Mouse (Mus musculus) lung, postnatal 25 days (tissue): ENCODE data around the gene Bcl2a1c.
"Not testable (repeated sequence)": the region's sequence is repeated elsewhere in the genome, so short reads cannot be mapped to it uniquely, and the experiment has no call there.

ENCODE experiments used
- DNase-seq: peaks from one replicate; pipeline ENCODE4 v3.0.0; 2022; ENCODE audit warnings: low spot score

The Bcl2a1c gene

DNA sequence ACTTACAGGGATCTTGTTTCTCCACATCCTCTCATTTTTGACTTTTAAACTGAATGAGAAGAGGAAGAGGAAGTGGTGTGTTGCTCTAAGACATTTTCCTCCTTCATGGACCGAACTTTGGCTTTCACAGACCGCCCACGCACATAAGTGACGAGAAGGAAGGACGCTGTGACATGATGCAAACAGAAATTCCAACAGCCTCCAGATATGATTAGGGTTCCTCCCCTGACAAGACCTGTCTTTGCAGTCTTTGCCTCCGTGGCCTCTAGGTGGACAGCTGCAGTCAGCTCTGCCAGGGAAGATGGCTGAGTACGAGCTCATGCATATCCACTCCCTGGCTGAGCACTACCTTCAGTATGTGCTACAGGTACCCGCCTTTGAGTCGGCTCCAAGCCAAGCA lies at the start of gene Bcl2a1c:
Gene Bcl2a1c (plus strand): TSS at position 281 of the 400 bp plus-strand sequence.
- peak; percentile 4 for DNase-seq

DNA sequence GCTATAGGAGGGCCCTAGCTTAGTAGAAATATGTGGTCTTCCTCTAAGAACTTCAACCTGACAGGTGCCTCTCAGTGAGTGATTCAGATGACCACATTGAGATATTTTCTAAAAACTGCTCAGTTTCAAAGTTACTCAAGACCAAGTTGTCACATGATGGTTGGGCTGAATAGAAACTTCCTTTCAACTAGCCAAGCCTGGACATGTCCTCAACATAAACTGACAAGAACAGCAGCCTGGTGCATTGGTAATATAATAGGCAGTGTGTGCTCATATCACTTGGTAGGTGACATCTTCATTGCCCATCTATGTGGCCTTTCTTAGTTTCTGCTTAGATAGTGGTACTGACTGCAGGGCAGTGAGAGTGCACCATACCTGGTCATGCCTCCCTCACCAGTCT lies 24.0 kb upstream of the Bcl2a1c start:
- not testable (repeated sequence) for DNase-seq

DNA sequence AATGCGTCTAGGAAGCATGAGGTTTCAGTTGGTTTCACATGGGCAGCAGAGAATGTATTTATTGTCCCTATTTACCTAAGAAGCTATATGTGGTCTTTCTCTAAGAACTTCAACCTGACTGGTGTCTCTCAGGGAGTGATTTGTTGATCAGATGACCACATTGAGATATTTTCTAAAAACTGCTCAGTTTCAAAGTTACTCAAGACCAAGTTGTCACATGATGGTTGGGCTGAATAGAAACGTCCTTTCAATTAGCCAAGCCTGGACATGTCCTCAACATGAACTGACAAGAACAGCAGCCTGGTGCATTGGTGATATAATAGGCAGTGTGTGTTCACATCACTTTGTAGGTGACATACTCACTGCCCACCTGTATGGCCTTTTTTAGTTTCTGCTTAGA lies 18.2 kb upstream of the Bcl2a1c start:
- not testable (repeated sequence) for DNase-seq

- peak; percentile 35 for DNase-seq
These were observed 11.9 kb upstream of the Bcl2a1c start for GRCm38 (mm10) chr9:114318021-114318420.

DNA sequence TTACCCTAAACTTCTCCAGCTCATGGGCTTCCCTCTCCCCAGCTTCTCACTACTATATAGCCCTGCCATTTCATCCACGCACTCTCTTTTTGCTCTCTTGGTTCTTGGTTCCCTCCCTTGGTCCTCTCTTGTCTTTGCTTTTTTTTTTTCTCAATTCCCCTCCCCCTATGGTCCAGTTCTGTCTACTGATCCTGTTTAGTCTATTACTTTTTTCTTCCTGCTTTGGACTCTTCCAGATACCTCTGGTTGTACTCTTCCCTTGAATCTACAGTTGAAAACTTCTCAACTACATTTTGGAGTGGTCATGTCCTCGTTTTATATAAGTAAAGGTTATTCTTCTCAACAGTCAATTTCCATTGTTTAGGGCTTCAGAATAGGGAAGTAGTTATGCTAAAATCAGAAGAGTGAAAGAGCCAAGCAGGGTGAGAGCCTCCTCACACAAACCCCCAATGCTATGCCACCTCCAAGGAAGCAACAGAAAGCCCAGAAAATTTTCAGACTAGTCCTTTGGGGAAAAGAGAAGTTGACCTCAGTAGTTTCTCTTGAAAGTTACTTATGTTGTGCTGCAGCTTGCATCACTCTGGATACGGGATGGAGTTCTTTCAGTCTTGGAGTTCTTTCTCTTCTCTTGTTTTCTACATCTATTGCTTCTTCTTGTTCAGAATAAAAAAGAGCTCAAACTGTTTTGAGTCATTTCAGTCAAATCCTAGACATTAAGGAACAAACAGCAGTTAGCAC lies 3.8 kb upstream of the Bcl2a1c start:
- no peak for DNase-seq

GRCm38 (mm10) chr9:114328332-114328731 lies 1.6 kb upstream of the Bcl2a1c start:
- peak; percentile 59 for DNase-seq

DNA sequence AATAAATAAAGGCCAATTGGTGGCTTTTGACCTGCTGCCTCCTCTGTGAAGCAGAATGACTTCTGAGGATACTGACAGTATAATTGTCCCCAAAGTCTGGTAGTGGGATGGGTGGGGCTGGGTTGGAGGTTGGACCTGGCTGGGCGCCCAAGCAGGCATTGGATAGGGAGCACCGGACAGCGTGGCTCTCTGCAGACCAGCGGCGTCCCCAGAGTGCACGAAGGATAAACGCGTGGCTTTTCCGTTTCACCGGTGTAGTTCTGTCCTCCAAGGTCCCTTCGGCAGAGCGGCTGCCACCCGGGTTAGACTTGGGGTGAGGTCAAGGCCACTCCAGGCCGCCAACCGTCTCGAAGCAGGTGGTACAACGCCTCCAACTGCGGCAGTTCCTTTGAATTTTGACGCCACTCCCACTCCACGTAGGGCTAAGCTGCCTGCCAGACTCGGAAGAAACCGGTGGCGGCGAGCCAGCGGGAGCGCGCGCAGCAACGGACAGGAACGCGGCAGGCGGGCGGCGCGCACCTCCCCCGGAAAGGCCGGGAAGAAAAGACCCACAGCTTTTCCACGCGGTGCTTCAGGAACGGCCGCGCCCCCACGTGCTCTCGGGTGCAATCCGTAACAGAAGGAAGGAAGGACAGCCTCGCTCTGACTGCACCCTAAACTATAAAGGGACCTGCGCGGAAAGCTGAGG lies 38.0 kb downstream of the Bcl2a1c start:
- peak; percentile 82 for DNase-seq

- DNase-seq, result no peak
These were observed 38.5 kb downstream of the Bcl2a1c start for GRCm38 (mm10) chr9:114368471-114368858.

DNA sequence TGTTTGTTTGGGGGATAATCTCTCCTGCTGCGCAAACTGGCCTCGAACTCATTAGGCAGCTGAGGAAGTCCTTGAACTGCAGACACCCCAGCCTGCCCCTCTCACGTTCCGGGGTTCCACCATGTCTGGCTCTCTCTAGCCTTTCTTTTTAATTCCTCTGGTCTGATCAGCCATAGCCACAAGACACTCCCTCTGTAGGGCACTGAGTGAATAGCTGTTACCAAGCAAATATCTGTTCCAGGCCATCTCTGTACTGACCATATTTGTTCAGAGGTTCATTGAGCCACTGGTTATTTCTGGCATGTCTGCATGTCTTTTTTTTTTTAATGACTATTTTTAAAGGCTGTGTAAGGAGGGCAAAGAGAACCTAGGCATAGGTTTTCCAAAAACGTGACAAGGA lies 39.5 kb downstream of the Bcl2a1c start:
- not testable (repeated sequence) for DNase-seq

GRCm38 (mm10) chr9:114371717-114372116 lies 41.8 kb downstream of the Bcl2a1c start:
- DNase-seq, result not testable (repeated sequence)

- DNase-seq, result no peak
These were observed 45.5 kb downstream of the Bcl2a1c start for GRCm38 (mm10) chr9:114375276-114375962.

- no peak for DNase-seq
These were observed 47.2 kb downstream of the Bcl2a1c start for GRCm38 (mm10) chr9:114377168-114377567.

GRCm38 (mm10) chr9:114379871-114380270 lies 49.9 kb downstream of the Bcl2a1c start:
- DNase-seq, result no peak
